In genomic region chr5:36481114-36481513, GRCm38 (mm10) we compare ENCODE assay signal across 14 mouse cellular contexts. TPM values are rescaled to one million over a fixed set of nuclear protein-coding genes. Genes with fewer than 3 reads are reported as not detected.
DNase-seq lines count a peak whose midpoint lies in the region; ATAC-seq lines count a peak whose summit lies in the region.
"Had no signal": no experiment of that assay in that cellular context is flagged by ENCODE, and none has a peak within 500 bp of the region (broad histone marks: within the 10 kb centered on the region; RNA-seq: fewer than 3 reads in every experiment).

No protein-coding gene starts in this region.

- peaks cover 10% of the 10 kb centered on the region for H3K36me3 ChIP-seq in heart, embryonic 14.5 days (ENCODE audit: control insufficient read depth, insufficient read depth, low read length)
- H3K36me3 ChIP-seq in liver, embryonic 13.5 days, result peaks cover 11% of the 10 kb centered on the region
- peaks cover 5% of the 10 kb centered on the region; the same call in 1 of the 2 replicates for H3K36me3 ChIP-seq in liver, embryonic 11.5 days (ENCODE audit: control insufficient read depth, insufficient read depth, low read length)

- H3K4me3 ChIP-seq in heart, embryonic 14.5 days (ENCODE audit: control insufficient read depth in 1 of 2, insufficient read depth in 1 of 2, low read depth in 1 of 2, low read length in 2 of 2), result no peak overlapping the region
- no peak overlapping the region for H3K4me3 ChIP-seq in liver, embryonic 13.5 days (replicated peaks)
- H3K4me3 ChIP-seq in liver, embryonic 11.5 days (ENCODE audit: low read depth, low read length), result no peak overlapping the region
- H3K4me3 ChIP-seq: intestine, embryonic 15.5 days; midbrain, embryonic 12.5 days had no signal

- 0 out of 2 replicates have a peak overlapping the region, but pooled peaks have one; percentile 17 for H3K9ac ChIP-seq in heart, embryonic 14.5 days (ENCODE audit: low read length)
- H3K9ac ChIP-seq in liver, embryonic 13.5 days, result 0 out of 2 replicates have a peak overlapping the region, but pooled peaks have one; percentile 6
- H3K9ac ChIP-seq in liver, embryonic 11.5 days (ENCODE audit: low read depth, low read length), result no peak overlapping the region
- H3K9ac ChIP-seq: intestine, embryonic 15.5 days; midbrain, embryonic 12.5 days had no signal

- peaks cover 14% of the 10 kb centered on the region for H3K27me3 ChIP-seq in heart, embryonic 14.5 days (ENCODE audit: control insufficient read depth, insufficient read depth, low read length)
- peaks cover 15% of the 10 kb centered on the region for H3K27me3 ChIP-seq in liver, embryonic 13.5 days
- H3K27me3 ChIP-seq in liver, embryonic 11.5 days (replicated peaks; ENCODE audit: control insufficient read depth, insufficient read depth, low read length), result peaks cover 12% of the 10 kb centered on the region

- no peak overlapping the region for H3K27ac ChIP-seq in heart, embryonic 14.5 days (replicated peaks in 1 of 2; ENCODE audit: control insufficient read depth in 1 of 2, insufficient read depth in 1 of 2, low read depth in 2 of 2, low read length in 2 of 2)
- no peak overlapping the region for H3K27ac ChIP-seq in liver, embryonic 13.5 days
- no peak overlapping the region for H3K27ac ChIP-seq in liver, embryonic 11.5 days (ENCODE audit: low read depth, low read length)
- H3K27ac ChIP-seq: intestine, embryonic 15.5 days; midbrain, embryonic 12.5 days had no signal

- H3K4me1 ChIP-seq in heart, embryonic 14.5 days (ENCODE audit: control insufficient read depth in 2 of 2, insufficient read depth in 2 of 2, low read length in 2 of 2), result peaks cover 15 to 38% of the 10 kb centered on the region in 2 experiments
- H3K4me1 ChIP-seq in liver, embryonic 13.5 days (replicated peaks), result peaks cover 68% of the 10 kb centered on the region
- peaks cover 36% of the 10 kb centered on the region for H3K4me1 ChIP-seq in liver, embryonic 11.5 days (replicated peaks; ENCODE audit: control insufficient read depth, insufficient read depth, low read length)

- ATAC-seq in heart, embryonic 14.5 days (ENCODE audit: insufficient number of reproducible peaks, insufficient read depth, low FRiP score, low read depth), result no peak
- ATAC-seq in liver, embryonic 13.5 days (ENCODE audit: low read depth), result no peak
- no peak for ATAC-seq in liver, embryonic 11.5 days (replicated peaks; ENCODE audit: low FRiP score)
- ATAC-seq: intestine, embryonic 15.5 days had no signal

- no peak overlapping the region for H3K4me2 ChIP-seq in heart, embryonic 14.5 days (ENCODE audit: low read length)
- H3K4me2 ChIP-seq in liver, embryonic 13.5 days, result no peak overlapping the region
- no peak overlapping the region for H3K4me2 ChIP-seq in liver, embryonic 11.5 days
- H3K4me2 ChIP-seq: intestine, embryonic 15.5 days had no signal

- no peak for DNase-seq in heart, adult 11 months
- DNase-seq in liver, embryonic 13.5 days, result no peak
- DNase-seq in liver, embryonic 11.5 days (ENCODE audit: low spot score), result no peak
- DNase-seq in 416B (ENCODE audit: low read depth), result peak; percentile 23
- DNase-seq in induced T-regulatory cell, adult 2 months (ENCODE audit: low read depth), result peak; percentile 31
- no peak for DNase-seq in cerebellum, postnatal 4 days (ENCODE audit: low spot score in 2 of 2)
- no peak for DNase-seq in layer of hippocampus, postnatal 14 days (ENCODE audit: low spot score in 2 of 2)
- DNase-seq: adrenal gland, adult 2 months; cerebellum, adult 8-10 months; kidney, postnatal 4 days; lung, postnatal 10 days had no signal

- no peaks in the 10 kb centered on the region for H3K9me3 ChIP-seq in heart, embryonic 14.5 days (ENCODE audit: control insufficient read depth, low read length)
- H3K9me3 ChIP-seq in liver, embryonic 13.5 days (replicated peaks), result no peaks in the 10 kb centered on the region
- H3K9me3 ChIP-seq in liver, embryonic 11.5 days (ENCODE audit: control insufficient read depth, low read length), result no peaks in the 10 kb centered on the region
- H3K9me3 ChIP-seq: intestine, embryonic 15.5 days had no signal

- WGBS in heart, embryonic 14.5 days, result 69% methylated on average over 1 of the region's 1 CpGs
- 69% methylated on average over 1 of the region's 1 CpGs for WGBS in liver, embryonic 13.5 days (ENCODE audit: insufficient replicate concordance)
- WGBS in liver, embryonic 11.5 days, result 65% methylated on average over 1 of the region's 1 CpGs

RNA-seq across cellular contexts. Expression of gene Tada2b, which starts 3.0 kb away (rescaled TPM):
- polyA plus RNA-seq in heart, embryonic 14.5 days (2014; fragmentation: Nextera tagmentation; extraction: Ambion mirVana), result 3.1 and 3.8 TPM in 2 replicates
- polyA plus RNA-seq in liver, embryonic 13.5 days (2015; fragmentation: Nextera tagmentation; extraction: Ambion mirVana), result 1.2 TPM in 2 replicates
- polyA plus RNA-seq in liver, embryonic 11.5 days (2014; fragmentation: Nextera tagmentation; extraction: Ambion mirVana), result 2.8 and 3.1 TPM in 2 replicates
- 10 to 100 TPM; 33.0 to 33.5 TPM for total RNA-seq in layer of hippocampus, postnatal 14 days (2021)

RNA-seq across cellular contexts. Expression of gene Ccdc96, which starts 3.3 kb away (rescaled TPM):
- polyA plus RNA-seq in heart, embryonic 14.5 days (2014; fragmentation: Nextera tagmentation; extraction: Ambion mirVana), result 0.18 and 0.27 TPM in 2 replicates
- 0.08 and 0.14 TPM in 2 replicates for polyA plus RNA-seq in liver, embryonic 13.5 days (2015; fragmentation: Nextera tagmentation; extraction: Ambion mirVana)
- 0.26 and 0.34 TPM in 2 replicates for polyA plus RNA-seq in liver, embryonic 11.5 days (2014; fragmentation: Nextera tagmentation; extraction: Ambion mirVana)
- 1 to 10 TPM; 1.6 to 2.3 TPM for total RNA-seq in layer of hippocampus, postnatal 14 days (2021)
- polyA plus RNA-seq: adrenal gland, adult 2 months had no signal

RNA-seq across cellular contexts. Expression of gene Grpel1, which starts 16.3 kb away (rescaled TPM):
- polyA plus RNA-seq in heart, embryonic 14.5 days (2014; fragmentation: Nextera tagmentation; extraction: Ambion mirVana), result 60.9 and 62.4 TPM in 2 replicates
- polyA plus RNA-seq in liver, embryonic 13.5 days (2015; fragmentation: Nextera tagmentation; extraction: Ambion mirVana), result 50.1 and 51.5 TPM in 2 replicates
- polyA plus RNA-seq in liver, embryonic 11.5 days (2014; fragmentation: Nextera tagmentation; extraction: Ambion mirVana), result 74.6 and 79.9 TPM in 2 replicates
- 10 to 100 TPM; 20.2 to 21.4 TPM for total RNA-seq in layer of hippocampus, postnatal 14 days (2021)

Comparison
In these comparisons a context has a peak if more than half of its experiments do, and no peak if none do; other contexts are left out.
1. DNase-seq: peak in 416B (single experiment) and induced T-regulatory cell, adult 2 months (single experiment); none in heart, adult 11 months (single experiment), liver, embryonic 13.5 days (single experiment), liver, embryonic 11.5 days (single experiment), cerebellum, postnatal 4 days (0 of 2) and layer of hippocampus, postnatal 14 days (0 of 2).